Mouse (Mus musculus): ENCODE data around the gene Usp2. TPM values are rescaled to one million over a fixed set of nuclear protein-coding genes. Genes with fewer than 3 reads are reported as not detected.

Usp2 gene
- polyA plus RNA-seq, 1 experiment from 2014 or later: 4.4 TPM

GRCm38 (mm10) chr9:44031946-44032345 lies 34.9 kb upstream of the Usp2 start:
- H3K36me3 ChIP-seq (ENCODE audit: control insufficient read depth, insufficient read depth, low read length): no peaks in the 10 kb centered on the region
- no peak overlapping the region for H3K9ac ChIP-seq (ENCODE audit: low read depth, low read length)
- ATAC-seq (replicated peaks; ENCODE audit: low FRiP score): no peak
- H3K4me2 ChIP-seq: no peak overlapping the region
- 69% methylated on average over 4 of the region's 4 CpGs for WGBS
- no peaks in the 10 kb centered on the region for H3K9me3 ChIP-seq (ENCODE audit: control insufficient read depth, low read length)
- no peaks in the 10 kb centered on the region for H3K4me1 ChIP-seq (replicated peaks; ENCODE audit: control insufficient read depth, insufficient read depth, low read length)
- DNase-seq (ENCODE audit: low spot score): no peak
- H3K4me3 ChIP-seq (ENCODE audit: low read depth, low read length): no peak overlapping the region
- H3K27me3 ChIP-seq (replicated peaks; ENCODE audit: control insufficient read depth, insufficient read depth, low read length): peaks cover 2% of the 10 kb centered on the region; the same call in 1 of the 2 replicates
- H3K27ac ChIP-seq (ENCODE audit: low read depth, low read length): no peak overlapping the region

- no peak for DNase-seq (ENCODE audit: low spot score)
- H3K4me1 ChIP-seq (replicated peaks; ENCODE audit: control insufficient read depth, insufficient read depth, low read length): no peaks in the 10 kb centered on the region
- no peaks in the 10 kb centered on the region for H3K9me3 ChIP-seq (ENCODE audit: control insufficient read depth, low read length)
- WGBS: 92% methylated on average over 5 of the region's 5 CpGs
- H3K27me3 ChIP-seq (replicated peaks; ENCODE audit: control insufficient read depth, insufficient read depth, low read length): peaks cover 2% of the 10 kb centered on the region; the same call in 1 of the 2 replicates
- no peak overlapping the region for H3K9ac ChIP-seq (ENCODE audit: low read depth, low read length)
- no peak for ATAC-seq (replicated peaks; ENCODE audit: low FRiP score)
- no peak overlapping the region for H3K4me2 ChIP-seq
- H3K4me3 ChIP-seq (ENCODE audit: low read depth, low read length): no peak overlapping the region
- no peaks in the 10 kb centered on the region for H3K36me3 ChIP-seq (ENCODE audit: control insufficient read depth, insufficient read depth, low read length)
- no peak overlapping the region for H3K27ac ChIP-seq (ENCODE audit: low read depth, low read length)
These were observed 33.5 kb upstream of the Usp2 start for GRCm38 (mm10) chr9:44033317-44033716.

- Histone ChIP-seq H3K9me3 (ENCODE audit: control insufficient read depth, low read length) (no peaks in the 10 kb centered on the region), H3K36me3 (ENCODE audit: control insufficient read depth, insufficient read depth, low read length) (no peaks in the 10 kb centered on the region), H3K4me3 (ENCODE audit: low read depth, low read length) (no peak overlapping the region), H3K4me2 (no peak overlapping the region), H3K4me1 (replicated peaks; ENCODE audit: control insufficient read depth, insufficient read depth, low read length) (no peaks in the 10 kb centered on the region), H3K27me3 (replicated peaks; ENCODE audit: control insufficient read depth, insufficient read depth, low read length) (peaks cover 2% of the 10 kb centered on the region; the same call in 1 of the 2 replicates), H3K27ac (ENCODE audit: low read depth, low read length) (no peak overlapping the region), H3K9ac (ENCODE audit: low read depth, low read length) (no peak overlapping the region)
- WGBS: 54% methylated on average over 13 of the region's 13 CpGs
- no peak for DNase-seq (ENCODE audit: low spot score)
- ATAC-seq (replicated peaks; ENCODE audit: low FRiP score): no peak
These were observed 32.7 kb upstream of the Usp2 start for GRCm38 (mm10) chr9:44033957-44034727.

GRCm38 (mm10) chr9:44037106-44037505 lies 29.7 kb upstream of the Usp2 start:
- no peaks in the 10 kb centered on the region for H3K4me1 ChIP-seq (replicated peaks; ENCODE audit: control insufficient read depth, insufficient read depth, low read length)
- 87% methylated on average over 5 of the region's 5 CpGs for WGBS
- no peak overlapping the region for H3K9ac ChIP-seq (ENCODE audit: low read depth, low read length)
- peaks cover 12% of the 10 kb centered on the region for H3K27me3 ChIP-seq (replicated peaks; ENCODE audit: control insufficient read depth, insufficient read depth, low read length)
- H3K36me3 ChIP-seq (ENCODE audit: control insufficient read depth, insufficient read depth, low read length): no peaks in the 10 kb centered on the region
- ATAC-seq (replicated peaks; ENCODE audit: low FRiP score): no peak
- H3K4me2 ChIP-seq: no peak overlapping the region
- H3K27ac ChIP-seq (ENCODE audit: low read depth, low read length): no peak overlapping the region
- DNase-seq (ENCODE audit: low spot score): no peak
- H3K9me3 ChIP-seq (ENCODE audit: control insufficient read depth, low read length): no peaks in the 10 kb centered on the region
- H3K4me3 ChIP-seq (ENCODE audit: low read depth, low read length): no peak overlapping the region

GRCm38 (mm10) chr9:44041511-44042395 lies 25.1 kb upstream of the Usp2 start:
- DNase-seq (ENCODE audit: low spot score) (no peak), ATAC-seq (replicated peaks; ENCODE audit: low FRiP score) (no peak)
- peaks cover 53% of the 10 kb centered on the region for H3K27me3 ChIP-seq (replicated peaks; ENCODE audit: control insufficient read depth, insufficient read depth, low read length)
- no peaks in the 10 kb centered on the region for H3K9me3 ChIP-seq (ENCODE audit: control insufficient read depth, low read length)
- WGBS: 72% methylated on average over 7 of the region's 7 CpGs
- H3K4me1 ChIP-seq (replicated peaks; ENCODE audit: control insufficient read depth, insufficient read depth, low read length): peaks cover 7% of the 10 kb centered on the region
- no peak overlapping the region for H3K4me3 ChIP-seq (ENCODE audit: low read depth, low read length)
- H3K27ac ChIP-seq (ENCODE audit: low read depth, low read length): no peak overlapping the region
- no peaks in the 10 kb centered on the region for H3K36me3 ChIP-seq (ENCODE audit: control insufficient read depth, insufficient read depth, low read length)
- no peak overlapping the region for H3K4me2 ChIP-seq
- H3K9ac ChIP-seq (ENCODE audit: low read depth, low read length): no peak overlapping the region

GRCm38 (mm10) chr9:44042396-44042680 lies 24.5 kb upstream of the Usp2 start:
- Histone ChIP-seq H3K27me3 (replicated peaks; ENCODE audit: control insufficient read depth, insufficient read depth, low read length) (peaks cover 58% of the 10 kb centered on the region), H3K4me1 (replicated peaks; ENCODE audit: control insufficient read depth, insufficient read depth, low read length) (peaks cover 7% of the 10 kb centered on the region), H3K36me3 (ENCODE audit: control insufficient read depth, insufficient read depth, low read length) (no peaks in the 10 kb centered on the region), H3K4me3 (ENCODE audit: low read depth, low read length) (no peak overlapping the region), H3K4me2 (no peak overlapping the region), H3K9me3 (ENCODE audit: control insufficient read depth, low read length) (no peaks in the 10 kb centered on the region), H3K27ac (ENCODE audit: low read depth, low read length) (no peak overlapping the region), H3K9ac (ENCODE audit: low read depth, low read length) (no peak overlapping the region)
- WGBS: 74% methylated on average over 1 of the region's 1 CpGs
- DNase-seq (ENCODE audit: low spot score) (no peak), ATAC-seq (replicated peaks; ENCODE audit: low FRiP score) (no peak)

- H3K9me3 ChIP-seq (ENCODE audit: control insufficient read depth, low read length): no peaks in the 10 kb centered on the region
- WGBS: 3% methylated on average over 30 of the region's 30 CpGs
- H3K27ac ChIP-seq (ENCODE audit: low read depth, low read length): no peak within 1 kb of the TSS
- peaks cover 60% of the 10 kb centered on the region for H3K27me3 ChIP-seq (replicated peaks; ENCODE audit: control insufficient read depth, insufficient read depth, low read length)
- ATAC-seq (replicated peaks; ENCODE audit: low FRiP score) (no peak), DNase-seq (ENCODE audit: low spot score) (peak; percentile 36)
- peak within 1 kb of the TSS; percentile 51 for H3K4me2 ChIP-seq
- H3K4me1 ChIP-seq (replicated peaks; ENCODE audit: control insufficient read depth, insufficient read depth, low read length): peaks cover 7% of the 10 kb centered on the region
- no peak within 1 kb of the TSS for H3K9ac ChIP-seq (ENCODE audit: low read depth, low read length)
- peak within 1 kb of the TSS; percentile 7 for H3K4me3 ChIP-seq (ENCODE audit: low read depth, low read length)
- H3K36me3 ChIP-seq (ENCODE audit: control insufficient read depth, insufficient read depth, low read length): no peaks in the 10 kb centered on the region
These were observed 23.7 kb upstream of the Usp2 start, which contains the start of gene Thy1 for GRCm38 (mm10) chr9:44042836-44043707. Gene Thy1, plus strand, starts transcription at chr9:44043384.

- ATAC-seq (replicated peaks; ENCODE audit: low FRiP score) (no peak), DNase-seq (ENCODE audit: low spot score) (no peak)
- 3% methylated on average over 20 of the region's 23 CpGs for WGBS
- Histone ChIP-seq H3K9ac (ENCODE audit: low read depth, low read length) (no peak overlapping the region), H3K27me3 (replicated peaks; ENCODE audit: control insufficient read depth, insufficient read depth, low read length) (peaks cover 65% of the 10 kb centered on the region), H3K4me1 (replicated peaks; ENCODE audit: control insufficient read depth, insufficient read depth, low read length) (peaks cover 7% of the 10 kb centered on the region), H3K9me3 (ENCODE audit: control insufficient read depth, low read length) (no peaks in the 10 kb centered on the region), H3K4me3 (ENCODE audit: low read depth, low read length) (peak overlapping the region; percentile 7; the same call in 1 of the 2 replicates), H3K27ac (ENCODE audit: low read depth, low read length) (no peak overlapping the region), H3K4me2 (peak overlapping the region; percentile 51), H3K36me3 (ENCODE audit: control insufficient read depth, insufficient read depth, low read length) (no peaks in the 10 kb centered on the region)
These were observed 23.0 kb upstream of the Usp2 start for GRCm38 (mm10) chr9:44043708-44044425.

Measured in liver, embryonic 11.5 days (tissue).